Mouse (Mus musculus): Measurements from ENCODE around the gene Ube3c.

GRCm38 (mm10) chr5:29657590-29658339 lies 88.7 kb downstream of the Ube3c start:
- no peak for TF ChIP-seq CTCF (IDR thresholded peaks at IDR 0.05; ENCODE audit: low read depth, low read length)
- no peak for TF ChIP-seq GATA1 (IDR thresholded peaks at IDR 0.05; ENCODE audit: borderline replicate concordance, low read length)
- no peak for TF ChIP-seq TAL1 (conservative IDR thresholded peaks at IDR 0.05; ENCODE audit: low read depth, low read length)
- TF ChIP-seq POLR2AphosphoS5 (IDR thresholded peaks at IDR 0.05; ENCODE audit: insufficient replicate concordance, low read depth, low read length) = no peak
- no peak for TF ChIP-seq GATA2 (IDR thresholded peaks at IDR 0.05; ENCODE audit: borderline replicate concordance, low read depth, low read length)
